Mouse (Mus musculus) neural tube, embryonic 14.5 days (tissue): ENCODE results near the gene Lrrc51. TPM values are rescaled to one million over a fixed set of nuclear protein-coding genes. Genes with fewer than 3 reads are reported as not detected.

Source experiments
- ATAC-seq: fragments of 200-750 bp; cut with Nextera tagmentation; 2 replicates; pipeline ENCODE4 v1.8.0; 2017; ENCODE audit warnings: low read depth, mild to moderate bottlenecking, moderate TSS enrichment, moderate library complexity
- H3K27ac ChIP-seq: fragments of 300-500 bp; sonication (generic); 2 replicates; pipeline ENCODE4 v1.5.1; 2014; ENCODE audit warnings: low read depth, mild to moderate bottlenecking, control low read depth, low read length, moderate library complexity, mixed read lengths
- H3K27me3 ChIP-seq: fragments of 300-500 bp; sonication (generic); 2 replicates; pipeline ENCODE4 v1.6.1; 2014; ENCODE audit warnings: low read length; ENCODE audit not compliant: control insufficient read depth, insufficient read depth
- H3K36me3 ChIP-seq: fragments of 300-500 bp; sonication (generic); 2 replicates; pipeline ENCODE4 v1.6.1; 2014; ENCODE audit warnings: low read length, mixed read lengths; ENCODE audit not compliant: control insufficient read depth, insufficient read depth
- H3K4me1 ChIP-seq: fragments of 300-500 bp; sonication (generic); 2 replicates; pipeline ENCODE4 v1.6.1; 2014; ENCODE audit warnings: low read length; ENCODE audit not compliant: control insufficient read depth, insufficient read depth
- H3K4me2 ChIP-seq: fragments of 300-500 bp; sonication (generic); 2 replicates; pipeline ENCODE4 v1.6.1; 2014; ENCODE audit warnings: mild to moderate bottlenecking, low read depth, low read length, control low read depth
- H3K4me3 ChIP-seq: fragments of 300-500 bp; sonication (generic); 2 replicates; pipeline ENCODE4 v1.5.1; 2014; ENCODE audit warnings: low read depth, low read length, control low read depth, mixed read lengths
- H3K9ac ChIP-seq: fragments of 300-500 bp; sonication (generic); replicated peaks from 2 replicates; pipeline ENCODE4 v1.6.1; 2014; ENCODE audit warnings: low read depth, mild to moderate bottlenecking, control low read depth, low read length, mixed read lengths
- H3K9me3 ChIP-seq: fragments of 300-500 bp; sonication (generic); 2 replicates; pipeline ENCODE4 v1.6.1; 2016; ENCODE audit warnings: low read length; ENCODE audit not compliant: control insufficient read depth
- WGBS: fragments of 180-500 bp; shearing (Covaris S2); extraction: QIAGEN DNeasy Blood & Tissue Kit; methylation state at CpG from one replicate; pipeline ENCODE4 v1.1.7; 2014; 5-methylcytosine and 5-hydroxymethylcytosine counted together
- polyA plus RNA-seq: library from polyadenylated mRNA; unstranded; fragments of >200 nt; fragmentation: Nextera tagmentation; extraction: Ambion mirVana; gene quantifications from 2 replicates; pipeline ENCODE4 v1.2.1, GENCODE M21; 2014

Gene Lrrc51
- polyA plus RNA-seq, 1 experiment from 2014 or later: 8.3 TPM

- Histone ChIP-seq H3K9me3 (no peaks in the 10 kb centered on the region), H3K4me1 (no peaks in the 10 kb centered on the region), H3K36me3 (no peaks in the 10 kb centered on the region), H3K27ac (no peak overlapping the region), H3K9ac (no peak overlapping the region), H3K27me3 (no peaks in the 10 kb centered on the region), H3K4me2 (no peak overlapping the region), H3K4me3 (no peak overlapping the region)
- 85% methylated on average over 4 of the region's 4 CpGs for WGBS
- no peak for ATAC-seq
Observed at GRCm38 (mm10) chr7:101884160-101884559, 49.5 kb downstream of the Lrrc51 start.

- no peaks in the 10 kb centered on the region for H3K9me3 ChIP-seq
- 61% methylated on average over 9 of the region's 9 CpGs for WGBS
- H3K27ac ChIP-seq: no peak overlapping the region
- no peak for ATAC-seq
- no peak overlapping the region for H3K4me2 ChIP-seq
- H3K4me1 ChIP-seq: no peaks in the 10 kb centered on the region
- H3K4me3 ChIP-seq: no peak overlapping the region
- H3K9ac ChIP-seq: no peak overlapping the region
- no peaks in the 10 kb centered on the region for H3K27me3 ChIP-seq
- H3K36me3 ChIP-seq: no peaks in the 10 kb centered on the region
Observed at GRCm38 (mm10) chr7:101882413-101883154, 51.1 kb downstream of the Lrrc51 start.

GRCm38 (mm10) chr7:101880855-101881254 lies 52.8 kb downstream of the Lrrc51 start:
- no peaks in the 10 kb centered on the region for H3K27me3 ChIP-seq
- no peak overlapping the region for H3K27ac ChIP-seq
- no peak for ATAC-seq
- no peaks in the 10 kb centered on the region for H3K4me1 ChIP-seq
- H3K36me3 ChIP-seq: no peaks in the 10 kb centered on the region
- H3K4me2 ChIP-seq: no peak overlapping the region
- no peak overlapping the region for H3K4me3 ChIP-seq
- no peaks in the 10 kb centered on the region for H3K9me3 ChIP-seq
- 79% methylated on average over 4 of the region's 4 CpGs for WGBS
- H3K9ac ChIP-seq: no peak overlapping the region

- no peaks in the 10 kb centered on the region for H3K27me3 ChIP-seq
- no peaks in the 10 kb centered on the region for H3K36me3 ChIP-seq
- H3K27ac ChIP-seq: no peak overlapping the region
- no peak overlapping the region for H3K4me2 ChIP-seq
- WGBS: 97% methylated on average over 1 of the region's 1 CpGs
- H3K9me3 ChIP-seq: no peaks in the 10 kb centered on the region
- no peak overlapping the region for H3K9ac ChIP-seq
- no peaks in the 10 kb centered on the region for H3K4me1 ChIP-seq
- ATAC-seq: no peak
- H3K4me3 ChIP-seq: no peak overlapping the region
Observed at GRCm38 (mm10) chr7:101875978-101876377, 57.7 kb downstream of the Lrrc51 start.

GRCm38 (mm10) chr7:101871296-101871695 lies 62.4 kb downstream of the Lrrc51 start:
- ATAC-seq: no peak
- 88% methylated on average over 3 of the region's 3 CpGs for WGBS

GRCm38 (mm10) chr7:101870629-101871028 lies 63.1 kb downstream of the Lrrc51 start, which contains the start of gene Folr1:
Folr1 (minus strand) TSS chr7:101870788.
- no peaks in the 10 kb centered on the region for H3K27me3 ChIP-seq
- H3K27ac ChIP-seq: no peak within 1 kb of the TSS
- no peak within 1 kb of the TSS for H3K4me2 ChIP-seq
- 25% methylated on average over 2 of the region's 2 CpGs for WGBS
- H3K9ac ChIP-seq: no peak within 1 kb of the TSS
- H3K9me3 ChIP-seq: no peaks in the 10 kb centered on the region
- ATAC-seq: no peak
- H3K4me1 ChIP-seq: no peaks in the 10 kb centered on the region
- H3K4me3 ChIP-seq: no peak within 1 kb of the TSS
- no peaks in the 10 kb centered on the region for H3K36me3 ChIP-seq

More at GRCm38 (mm10) chr7:101871296-101871695, 62.4 kb downstream of the Lrrc51 start:
- Histone ChIP-seq H3K4me2 (no peak overlapping the region), H3K36me3 (no peaks in the 10 kb centered on the region), H3K4me1 (no peaks in the 10 kb centered on the region), H3K27me3 (no peaks in the 10 kb centered on the region), H3K4me3 (no peak overlapping the region), H3K9me3 (no peaks in the 10 kb centered on the region), H3K27ac (no peak overlapping the region), H3K9ac (no peak overlapping the region)

- Histone ChIP-seq H3K36me3 (no peaks in the 10 kb centered on the region), H3K9ac (no peak overlapping the region), H3K4me3 (no peak overlapping the region), H3K9me3 (no peaks in the 10 kb centered on the region), H3K27me3 (no peaks in the 10 kb centered on the region), H3K27ac (no peak overlapping the region), H3K4me2 (no peak overlapping the region), H3K4me1 (no peaks in the 10 kb centered on the region)
- no peak for ATAC-seq
- 65% methylated on average over 7 of the region's 7 CpGs for WGBS
Observed at GRCm38 (mm10) chr7:101869163-101869500, 64.6 kb downstream of the Lrrc51 start.

GRCm38 (mm10) chr7:101868241-101869162 lies 65.2 kb downstream of the Lrrc51 start:
- no peak overlapping the region for H3K27ac ChIP-seq
- H3K27me3 ChIP-seq: no peaks in the 10 kb centered on the region
- no peak overlapping the region for H3K4me2 ChIP-seq
- no peaks in the 10 kb centered on the region for H3K36me3 ChIP-seq
- no peaks in the 10 kb centered on the region for H3K4me1 ChIP-seq
- no peak overlapping the region for H3K4me3 ChIP-seq
- no peak overlapping the region for H3K9ac ChIP-seq
- no peaks in the 10 kb centered on the region for H3K9me3 ChIP-seq
- 65% methylated on average over 13 of the region's 13 CpGs for WGBS
- no peak for ATAC-seq

GRCm38 (mm10) chr7:101867482-101867881 lies 66.2 kb downstream of the Lrrc51 start:
- Histone ChIP-seq H3K4me2 (no peak overlapping the region), H3K9me3 (no peaks in the 10 kb centered on the region), H3K27me3 (no peaks in the 10 kb centered on the region), H3K36me3 (no peaks in the 10 kb centered on the region), H3K4me3 (no peak overlapping the region), H3K9ac (no peak overlapping the region), H3K4me1 (no peaks in the 10 kb centered on the region), H3K27ac (no peak overlapping the region)
- WGBS: 96% methylated on average over 4 of the region's 4 CpGs
- no peak for ATAC-seq
